Mouse (Mus musculus) lung, adult 2 months (tissue): ENCODE measurements around the gene Aknad1. TPM values are rescaled to one million over a fixed set of nuclear protein-coding genes. Genes with fewer than 3 reads are reported as not detected.

Experiments used
- DNase-seq: peaks from one replicate; pipeline ENCODE4 v3.0.0; 2022
- H3K4me1 ChIP-seq: fragments of 200-500 bp; 2 replicates; pipeline ENCODE4 v1.6.1; 2011; ENCODE audit warnings: low read length; ENCODE audit not compliant: control insufficient read depth, insufficient read depth
- H3K4me3 ChIP-seq: fragments of 200-500 bp; replicated peaks from 2 replicates; pipeline ENCODE3; 2011; ENCODE audit warnings: low read depth, mild to moderate bottlenecking, control low read depth, low read length; ENCODE audit errors: extremely low read depth
- CTCF ChIP-seq: fragments of 200-500 bp; IDR thresholded peaks from 2 replicates; pipeline ENCODE4 v1.5.1; 2011; ENCODE audit warnings: mild to moderate bottlenecking, low read length, control low read depth; ENCODE audit not compliant: insufficient read depth
- POLR2A ChIP-seq: fragments of 200-500 bp; IDR thresholded peaks from 2 replicates; pipeline ENCODE4 v1.6.1; 2011; ENCODE audit warnings: low read depth, mild to moderate bottlenecking, control low read depth, low read length, borderline replicate concordance; ENCODE audit errors: extremely low read depth
- WGBS: fragments of 180-500 bp; shearing (Covaris S2); methylation state at CpG from one replicate; pipeline ENCODE4 v1.1.7; 2018; 5-methylcytosine and 5-hydroxymethylcytosine counted together
- polyA plus RNA-seq: library from polyadenylated mRNA; depleted of rRNA; stranded (reverse); fragments of >200 nt; gene quantifications from 2 replicates; pipeline ENCODE4 v1.2.3, GENCODE M21; 2012

The Aknad1 gene
- polyA plus RNA-seq, 1 experiment, result 0.09 TPM

DNA sequence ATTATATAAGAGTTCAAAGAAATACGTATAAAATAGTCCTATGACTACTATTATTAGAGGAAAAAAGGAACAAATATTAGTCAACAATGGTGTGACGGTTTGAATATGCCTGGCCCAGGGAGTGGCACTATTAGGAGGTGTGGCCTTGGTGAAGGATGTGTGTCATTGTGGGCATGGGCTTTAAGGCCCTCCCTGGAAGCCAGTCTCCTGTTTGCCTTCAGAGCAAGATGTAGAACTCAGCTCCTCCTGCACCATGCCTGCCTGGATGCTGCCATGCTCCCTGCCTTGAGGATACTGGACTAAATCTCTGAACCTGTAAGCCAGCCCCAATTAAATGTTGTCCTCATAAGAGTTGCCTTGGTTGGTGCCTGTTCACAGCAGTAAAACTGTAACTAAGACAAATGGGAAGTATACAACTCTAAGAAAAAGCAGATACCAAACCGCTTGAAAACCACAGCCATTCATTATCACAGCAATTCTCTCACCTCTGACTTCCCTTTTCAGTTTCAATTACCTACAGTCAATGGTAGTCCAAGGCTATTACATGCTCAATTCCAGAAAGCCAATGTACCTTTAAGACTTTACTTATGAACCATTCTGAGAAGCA lies 21.5 kb upstream of the Aknad1 start:
- Histone ChIP-seq H3K4me1 (peaks cover 8% of the 10 kb centered on the region), H3K4me3 (no peak overlapping the region)
- no peak for TF ChIP-seq POLR2A
- no peak for TF ChIP-seq CTCF
- WGBS, result 53% methylated on average over 3 of the region's 3 CpGs
- no peak for DNase-seq

DNA sequence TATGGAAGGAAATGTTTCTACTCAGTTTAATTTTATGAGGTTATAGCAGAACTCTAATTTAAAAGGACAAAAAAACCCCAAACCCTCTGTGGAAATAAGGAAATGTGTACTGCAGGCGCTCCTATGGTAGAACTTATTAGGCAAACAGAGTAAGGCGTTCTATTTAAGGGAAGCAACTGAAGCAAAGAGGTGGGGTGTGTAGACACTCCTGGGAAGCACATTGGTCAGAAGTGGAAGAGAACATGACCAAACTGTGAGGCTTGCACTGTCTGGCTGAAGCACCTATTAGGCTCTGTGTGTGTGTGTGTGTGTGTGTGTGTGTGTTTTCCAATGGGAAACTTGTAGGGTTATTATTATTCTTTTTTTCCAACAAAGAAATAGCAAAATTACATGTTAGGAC lies 20.1 kb upstream of the Aknad1 start:
- peaks cover 5% of the 10 kb centered on the region for H3K4me1 ChIP-seq
- WGBS, result 68% methylated on average over 2 of the region's 2 CpGs
- no peak overlapping the region for H3K4me3 ChIP-seq
- DNase-seq, result no peak
- TF ChIP-seq CTCF (no peak), POLR2A (no peak)

DNA sequence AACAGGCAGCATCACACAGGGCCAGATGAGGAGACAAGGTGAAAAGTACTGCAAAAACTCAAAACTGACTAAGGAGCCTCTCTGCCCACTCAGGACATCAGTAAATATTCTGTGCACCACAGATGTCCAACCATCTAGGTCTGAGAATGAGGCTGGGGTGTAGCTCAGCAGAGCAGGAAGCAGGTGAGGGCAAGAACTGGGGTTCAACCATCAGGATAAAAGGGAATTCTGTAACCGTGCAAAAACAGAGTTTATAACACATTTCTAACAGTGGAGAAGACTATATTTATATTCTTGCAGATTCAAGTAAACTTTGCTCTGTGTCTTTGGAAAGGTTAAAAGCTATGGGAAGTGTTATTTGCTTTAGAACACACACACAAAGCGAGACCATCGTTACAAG lies 19.7 kb upstream of the Aknad1 start:
- DNase-seq, result no peak
- WGBS, result 64% methylated on average over 3 of the region's 3 CpGs
- H3K4me1 ChIP-seq, result peaks cover 5% of the 10 kb centered on the region
- no peak overlapping the region for H3K4me3 ChIP-seq
- no peak for TF ChIP-seq POLR2A
- no peak for TF ChIP-seq CTCF

DNA sequence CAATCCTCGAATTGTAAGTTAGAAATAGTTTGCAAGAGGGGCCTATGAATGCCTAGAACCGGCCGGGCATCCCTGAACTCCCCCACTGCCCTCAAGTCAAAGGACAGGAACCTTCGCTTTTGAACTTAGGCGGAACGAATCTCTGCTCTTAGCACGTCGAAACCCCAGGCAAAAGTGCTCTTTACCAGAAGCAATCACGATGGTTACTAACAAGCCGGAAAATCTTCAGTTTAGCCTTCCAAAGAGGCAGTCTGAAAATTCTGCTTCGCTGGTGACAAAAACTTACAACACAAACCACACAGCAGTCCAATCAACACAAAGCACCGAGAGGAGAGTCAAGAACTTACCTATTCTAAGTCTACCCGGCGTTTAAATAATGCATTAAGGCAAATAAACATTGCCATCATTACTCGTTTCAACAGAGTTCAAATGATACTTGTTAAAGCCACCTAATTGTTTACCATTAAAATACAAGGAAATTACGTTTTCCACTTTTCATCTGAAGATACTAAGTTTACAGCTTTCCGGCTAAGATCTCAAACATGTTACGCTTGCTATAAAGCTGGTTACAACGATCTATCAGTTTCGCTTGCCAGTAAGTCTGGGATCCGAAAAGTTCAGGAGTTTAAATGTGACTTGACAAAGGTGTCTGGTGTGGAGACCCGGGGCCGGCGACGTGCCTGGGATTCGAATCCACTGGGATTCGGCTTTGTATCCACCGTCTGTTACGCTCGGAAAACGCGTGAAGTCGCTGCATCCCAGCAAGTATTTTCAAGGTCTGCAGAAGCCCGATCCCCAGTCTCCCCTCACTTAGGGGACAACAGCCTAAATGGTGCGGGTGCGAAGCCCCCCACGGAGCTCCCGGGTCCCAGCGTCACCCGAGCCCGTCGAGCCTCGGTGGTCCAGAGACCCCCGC lies 18.1 kb upstream of the Aknad1 start:
- DNase-seq, result peak; percentile 39
- WGBS, result 3% methylated on average over 43 of the region's 44 CpGs
- Histone ChIP-seq H3K4me3 (peak overlapping the region; percentile 70), H3K4me1 (peaks cover 5% of the 10 kb centered on the region)
- TF ChIP-seq POLR2A, result no peak
- TF ChIP-seq CTCF, result 0 out of 2 replicates have a peak, but pooled peaks have one; percentile 5

DNA sequence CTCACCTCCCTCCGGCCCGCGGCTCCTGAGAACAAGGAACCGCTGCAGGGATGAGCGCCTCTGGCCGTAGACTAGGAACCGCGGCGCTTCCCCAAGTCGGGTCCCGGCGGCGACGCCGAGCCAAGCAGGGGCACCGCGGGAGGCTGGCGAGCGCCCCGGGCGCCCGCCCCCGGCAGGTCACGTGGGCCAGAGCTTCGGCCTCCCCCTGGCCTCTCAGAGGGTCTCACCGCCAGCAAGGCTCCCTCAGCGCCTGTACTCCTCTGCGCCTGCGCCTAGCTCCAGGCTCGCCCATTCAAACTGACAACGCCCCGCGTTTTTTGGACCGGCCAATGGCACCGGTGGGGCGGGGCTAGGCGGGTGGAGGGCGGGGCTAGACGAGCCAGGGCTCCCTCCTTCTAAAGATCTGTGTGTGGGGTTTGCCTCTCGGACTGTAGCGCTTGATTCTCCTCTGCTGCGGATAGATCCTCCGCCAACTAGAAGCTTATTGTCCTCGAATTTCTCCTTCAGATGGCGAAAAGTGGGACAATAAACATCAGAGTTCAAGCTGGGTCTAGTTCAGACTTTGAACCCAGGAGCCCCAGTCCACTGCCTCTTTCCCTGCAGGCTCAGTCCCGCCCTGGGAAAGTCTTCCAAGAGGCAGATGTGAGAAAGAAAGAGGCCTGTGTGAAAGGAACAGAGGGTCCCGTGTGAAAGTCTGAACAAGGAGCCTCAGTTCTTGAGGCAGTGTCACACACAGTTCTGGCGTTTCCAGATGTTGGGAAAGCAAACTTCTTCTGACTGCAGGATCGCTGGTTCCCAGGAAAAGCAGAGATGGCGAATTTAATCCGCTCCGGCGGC lies 17.2 kb upstream of the Aknad1 start, which contains the start of gene Gpsm2:
TSS of gene Gpsm2 (minus strand) at position 274 of the 837 bp plus-strand sequence.
- WGBS, result 3% methylated on average over 53 of the region's 53 CpGs
- DNase-seq, result peak; percentile 93
- Histone ChIP-seq H3K4me1 (peaks cover 5% of the 10 kb centered on the region), H3K4me3 (peak within 1 kb of the TSS; percentile 70)
- no peak for TF ChIP-seq CTCF
- TF ChIP-seq POLR2A, result peak; percentile 51; the same call in 1 of the 2 replicates

DNA sequence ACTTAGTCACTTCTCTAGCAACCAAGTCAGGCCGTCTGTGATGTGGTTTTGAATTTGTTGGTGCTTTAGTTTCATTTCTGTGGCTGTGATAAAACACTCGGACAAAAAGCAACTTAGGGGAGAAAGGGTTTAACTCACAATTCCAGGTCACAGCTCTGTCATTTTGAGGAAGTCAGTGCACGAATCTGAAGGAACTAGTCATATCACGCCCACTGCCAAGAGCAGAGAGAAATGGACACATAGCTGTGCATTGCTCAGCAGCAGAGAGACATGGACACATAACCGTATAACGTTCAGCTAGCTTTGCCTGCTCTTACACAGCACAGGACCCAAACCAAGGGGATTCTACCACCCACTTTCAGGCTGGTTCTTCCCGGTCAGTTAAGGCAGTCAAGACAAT lies 13.0 kb upstream of the Aknad1 start:
- Histone ChIP-seq H3K4me3 (no peak overlapping the region), H3K4me1 (0 out of 2 replicates have a peak, but pooled peaks cover 3% of the 10 kb centered on the region)
- TF ChIP-seq POLR2A (no peak), CTCF (no peak)
- DNase-seq, result no peak
- WGBS, result 82% methylated on average over 7 of the region's 7 CpGs

- TF ChIP-seq CTCF (no peak), POLR2A (no peak)
- H3K4me3 ChIP-seq, result no peak overlapping the region
- H3K4me1 ChIP-seq, result 0 out of 2 replicates have a peak, but pooled peaks cover 3% of the 10 kb centered on the region
- no peak for DNase-seq
Observed at GRCm38 (mm10) chr3:108727344-108727743, 12.1 kb upstream of the Aknad1 start.

DNA sequence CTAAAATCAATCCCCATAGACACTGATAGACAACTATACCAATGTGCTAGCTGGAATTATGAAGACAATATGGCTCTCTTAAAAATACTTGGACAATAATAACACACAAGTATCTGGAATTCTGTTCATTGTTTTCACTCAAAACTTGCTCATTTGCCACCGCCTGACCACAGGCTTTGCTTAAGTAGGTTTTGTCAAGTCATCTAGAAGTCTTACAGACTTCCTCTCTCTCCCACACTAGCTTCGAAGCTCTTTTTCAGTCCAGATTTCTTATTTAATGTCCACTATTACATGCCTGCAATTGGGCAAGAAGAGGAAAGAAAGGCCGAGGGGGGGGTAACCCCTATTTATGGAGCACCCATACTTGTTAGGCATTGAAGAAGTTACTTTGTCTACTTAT lies 11.7 kb upstream of the Aknad1 start:
- Histone ChIP-seq H3K4me1 (no peaks in the 10 kb centered on the region), H3K4me3 (no peak overlapping the region)
- 72% methylated on average over 3 of the region's 3 CpGs for WGBS
- no peak for TF ChIP-seq CTCF
- no peak for TF ChIP-seq POLR2A
- DNase-seq, result no peak

DNA sequence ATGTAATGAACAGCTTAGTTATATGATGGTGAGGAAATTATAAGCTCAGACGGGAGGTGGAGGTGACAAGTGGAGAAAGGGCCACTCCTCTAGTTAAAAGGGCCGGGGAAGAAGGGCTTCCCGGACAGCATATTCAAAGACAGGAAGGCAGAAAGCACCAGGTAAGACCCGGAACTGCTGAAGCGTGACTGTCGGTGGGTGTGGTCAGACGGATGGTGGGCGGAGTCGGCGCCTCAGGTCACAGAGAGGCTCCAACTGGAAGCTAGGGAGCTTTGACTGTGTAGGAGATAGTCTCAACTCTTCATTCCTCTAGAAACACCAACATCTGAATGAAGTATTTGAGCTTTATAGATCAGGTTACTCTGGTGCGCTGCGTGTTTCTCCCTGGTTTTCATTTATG lies 9.1 kb upstream of the Aknad1 start:
- WGBS, result 42% methylated on average over 12 of the region's 12 CpGs
- peak overlapping the region; percentile 13 for H3K4me3 ChIP-seq
- H3K4me1 ChIP-seq, result no peaks in the 10 kb centered on the region
- DNase-seq, result peak; percentile 36
- TF ChIP-seq CTCF, result no peak
